Mouse (Mus musculus): Measurements from ENCODE around the gene Camk2g.

- TF ChIP-seq CTCF (IDR thresholded peaks at IDR 0.05; ENCODE audit: extremely low read depth, insufficient read depth, low read length), result no peak
- no peak for TF ChIP-seq POLR2A (IDR thresholded peaks at IDR 0.05; ENCODE audit: extremely low read depth, insufficient read depth, low read length)
These were observed 13.7 kb downstream of the Camk2g start for GRCm38 (mm10) chr14:20780217-20780616.

Measured in cortical plate, adult 2 months (tissue).